In the genomic region with DNA sequence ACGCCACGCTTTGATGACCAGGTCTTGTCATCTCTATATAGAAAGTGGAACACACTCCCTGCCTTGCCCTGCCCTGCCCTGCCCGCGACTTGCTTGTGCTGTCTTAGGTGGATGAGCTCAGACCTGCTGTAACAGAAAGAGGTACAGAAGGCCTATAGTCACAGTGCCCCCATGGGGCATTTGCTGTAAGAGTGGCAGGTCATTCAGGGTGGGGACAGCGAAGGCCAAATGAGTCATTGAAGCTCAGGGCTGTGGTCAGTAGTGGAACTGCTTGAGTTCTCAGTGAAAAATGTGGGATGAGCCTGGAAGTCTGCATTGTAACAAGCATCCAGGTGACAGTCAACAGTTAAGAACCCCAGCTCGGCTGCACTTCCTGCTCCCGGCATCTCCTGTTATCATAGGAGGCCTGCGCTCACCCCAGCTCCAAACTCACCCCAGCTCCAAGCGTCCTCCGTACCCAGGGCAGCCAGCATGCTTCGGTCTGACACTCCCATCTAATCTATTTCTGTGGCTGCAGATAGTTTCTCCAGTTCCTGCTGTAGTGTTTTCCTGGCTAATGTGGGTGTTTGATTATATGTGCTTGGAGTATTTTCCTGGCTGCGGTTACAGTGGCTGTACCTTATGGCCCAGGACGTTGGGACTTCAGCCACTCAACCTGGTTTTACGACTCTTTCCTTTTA, we compare ENCODE assay signal across 20 mouse cellular contexts. TPM values are rescaled to one million over a fixed set of nuclear protein-coding genes. Genes with fewer than 3 reads are reported as not detected.
DNase-seq lines count a peak whose midpoint lies in the region; ATAC-seq lines count a peak whose summit lies in the region.
"Had no signal": no experiment of that assay in that cellular context is flagged by ENCODE, and none has a peak within 500 bp of the region (broad histone marks: within the 10 kb centered on the region; RNA-seq: fewer than 3 reads in every experiment).

No protein-coding gene starts in this region.

- H3K36me3 ChIP-seq in liver, embryonic 15.5 days (replicated peaks): no peaks in the 10 kb centered on the region
- no peaks in the 10 kb centered on the region for H3K36me3 ChIP-seq in liver, embryonic 12.5 days
- H3K36me3 ChIP-seq: forebrain, embryonic 10.5 days; limb, embryonic 13.5 days had no signal

- H3K27ac ChIP-seq in liver, embryonic 15.5 days (replicated peaks): no peak overlapping the region
- no peak overlapping the region for H3K27ac ChIP-seq in liver, embryonic 12.5 days
- H3K27ac ChIP-seq: forebrain, embryonic 10.5 days; gastrocnemius, adult 2 months; layer of hippocampus, adult 2 months; limb, embryonic 13.5 days had no signal

- no peak for ATAC-seq in liver, embryonic 15.5 days (ENCODE audit: insufficient read depth)
- ATAC-seq in liver, embryonic 12.5 days: no peak
- ATAC-seq: hindbrain, embryonic 16.5 days; Patski had no signal

- DNase-seq in adrenal gland, adult 2 months: peak; percentile 72
- DNase-seq in adrenal gland, postnatal 4 days (ENCODE audit: low spot score in 2 of 2): no peak
- peak; percentile 34 for DNase-seq in adrenal gland, postnatal 10 days
- DNase-seq in embryo, embryonic 10.5 days (ENCODE audit: low spot score): no peak
- DNase-seq in ovary, postnatal 14 days (ENCODE audit: low spot score): no peak
- DNase-seq: cerebellum, adult 18-20 months; cerebellum, postnatal 36 days; gastrocnemius, adult 2 months; heart, adult 18-20 months; kidney, adult 11 months; kidney, postnatal 10 days; layer of hippocampus, postnatal 36 days; lung, adult 2 months had no signal

- no peak overlapping the region for H3K4me3 ChIP-seq in liver, embryonic 15.5 days (replicated peaks)
- H3K4me3 ChIP-seq in liver, embryonic 12.5 days: no peak overlapping the region
- H3K4me3 ChIP-seq: forebrain, embryonic 10.5 days; gastrocnemius, adult 2 months; layer of hippocampus, adult 2 months; limb, embryonic 13.5 days had no signal

- WGBS in liver, embryonic 15.5 days (ENCODE audit: insufficient replicate concordance): 29% methylated on average over 14 of the region's 14 CpGs
- 37% methylated on average over 14 of the region's 14 CpGs for WGBS in liver, embryonic 12.5 days (ENCODE audit: insufficient replicate concordance)

- peak overlapping the region; percentile 29 for H3K4me2 ChIP-seq in liver, embryonic 15.5 days
- no peak overlapping the region; the same call in 1 of the 2 replicates for H3K4me2 ChIP-seq in liver, embryonic 12.5 days
- H3K4me2 ChIP-seq: limb, embryonic 13.5 days had no signal

- H3K9ac ChIP-seq in liver, embryonic 15.5 days: no peak overlapping the region
- H3K9ac ChIP-seq in liver, embryonic 12.5 days: no peak overlapping the region
- H3K9ac ChIP-seq: limb, embryonic 13.5 days had no signal

- H3K27me3 ChIP-seq in liver, embryonic 15.5 days: peaks cover 58% of the 10 kb centered on the region
- peaks cover 78% of the 10 kb centered on the region for H3K27me3 ChIP-seq in liver, embryonic 12.5 days (replicated peaks)
- H3K27me3 ChIP-seq: Patski had no signal

- no peaks in the 10 kb centered on the region for H3K9me3 ChIP-seq in liver, embryonic 15.5 days (replicated peaks)
- no peaks in the 10 kb centered on the region for H3K9me3 ChIP-seq in liver, embryonic 12.5 days (replicated peaks)
- H3K9me3 ChIP-seq: forebrain, embryonic 10.5 days; limb, embryonic 13.5 days had no signal

- H3K4me1 ChIP-seq in liver, embryonic 15.5 days (replicated peaks): peaks cover 24% of the 10 kb centered on the region
- H3K4me1 ChIP-seq in liver, embryonic 12.5 days: peaks cover 25% of the 10 kb centered on the region

RNA-seq across cellular contexts. Expression of gene Mturn, which starts 4.4 kb away (rescaled TPM):
- 10 to 100 TPM; 10.0 to 21.1 TPM for total RNA-seq in adrenal gland, adult 2 months (2021)
- polyA plus RNA-seq in adrenal gland, adult 2 months (2012; rRNA removed): 11.1 and 18.6 TPM in 2 replicates
- 10 to 100 TPM in 1 of 2 experiments, 1 to 10 TPM in 1; 8.2 to 13.5 TPM for total RNA-seq in adrenal gland, postnatal 4 days (2021)
- 1.2 and 1.4 TPM in 2 replicates for polyA plus RNA-seq in liver, embryonic 15.5 days (2015; fragmentation: Nextera tagmentation; extraction: Ambion mirVana)
- 0.72 and 1.1 TPM in 2 replicates for polyA plus RNA-seq in liver, embryonic 12.5 days (2016; fragmentation: Nextera tagmentation; extraction: Ambion mirVana)
- 10 to 100 TPM; 11.4 to 14.4 TPM for total RNA-seq in adrenal gland, postnatal 10 days (2021)

Comparison
In these comparisons a context has a peak if more than half of its experiments do, and no peak if none do; other contexts are left out.
1. DNase-seq: peak in adrenal gland, adult 2 months (single experiment) and adrenal gland, postnatal 10 days (single experiment); none in adrenal gland, postnatal 4 days (0 of 2), embryo, embryonic 10.5 days (single experiment) and ovary, postnatal 14 days (single experiment).